Mouse (Mus musculus) MN1 (cell line): ENCODE measurements around the gene Cyp2d9.
"Not testable (repeated sequence)": the region's sequence is repeated elsewhere in the genome, so short reads cannot be mapped to it uniquely, and the experiment has no call there.

ENCODE experiments used
- DNase-seq: peaks from one replicate; pipeline ENCODE4 v3.0.0-alpha.2; 2016; ENCODE audit warnings: low spot score

Cyp2d9 gene

DNA sequence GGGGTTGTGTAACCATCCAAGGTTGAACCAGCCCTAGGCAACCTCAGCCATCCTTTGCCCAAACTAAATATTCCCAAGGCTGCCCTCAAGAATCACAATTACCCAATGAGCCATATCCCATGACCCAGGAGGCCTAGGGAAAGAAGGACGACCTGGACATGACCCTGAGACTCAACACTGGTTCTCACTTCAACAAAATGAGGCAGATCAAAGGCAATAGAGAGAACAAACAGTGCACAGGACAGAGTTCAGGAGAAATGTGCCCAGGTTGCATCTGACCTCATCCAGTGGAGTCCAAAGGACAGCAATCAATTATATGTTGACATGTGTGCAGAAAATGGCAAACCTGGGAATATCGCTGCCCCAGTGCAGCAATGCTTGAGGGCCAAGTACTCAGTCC lies 16.8 kb downstream of the Cyp2d9 start:
- DNase-seq: not testable (repeated sequence)

DNA sequence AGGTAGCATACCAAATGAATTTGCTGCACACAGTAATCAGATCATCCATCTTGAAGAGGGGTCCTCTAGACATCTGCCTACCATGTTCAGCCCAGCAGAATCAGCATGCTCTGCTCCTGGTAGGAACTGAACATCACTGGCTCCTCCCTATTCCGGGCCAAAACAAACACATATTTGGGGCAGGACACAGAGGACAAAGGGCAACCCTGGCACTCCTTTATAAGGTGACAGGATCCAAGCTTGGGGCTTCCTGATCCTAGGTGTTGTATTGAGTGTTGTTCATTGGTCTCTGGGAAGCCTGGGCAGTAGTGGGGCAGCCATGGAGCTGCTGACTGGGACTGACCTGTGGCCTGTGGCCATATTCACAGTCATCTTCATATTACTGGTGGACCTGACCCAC lies 18.9 kb downstream of the Cyp2d9 start:
- not testable (repeated sequence) for DNase-seq

GRCm38 (mm10) chr15:82453501-82453900 lies 20.3 kb downstream of the Cyp2d9 start:
- not testable (repeated sequence) for DNase-seq

DNA sequence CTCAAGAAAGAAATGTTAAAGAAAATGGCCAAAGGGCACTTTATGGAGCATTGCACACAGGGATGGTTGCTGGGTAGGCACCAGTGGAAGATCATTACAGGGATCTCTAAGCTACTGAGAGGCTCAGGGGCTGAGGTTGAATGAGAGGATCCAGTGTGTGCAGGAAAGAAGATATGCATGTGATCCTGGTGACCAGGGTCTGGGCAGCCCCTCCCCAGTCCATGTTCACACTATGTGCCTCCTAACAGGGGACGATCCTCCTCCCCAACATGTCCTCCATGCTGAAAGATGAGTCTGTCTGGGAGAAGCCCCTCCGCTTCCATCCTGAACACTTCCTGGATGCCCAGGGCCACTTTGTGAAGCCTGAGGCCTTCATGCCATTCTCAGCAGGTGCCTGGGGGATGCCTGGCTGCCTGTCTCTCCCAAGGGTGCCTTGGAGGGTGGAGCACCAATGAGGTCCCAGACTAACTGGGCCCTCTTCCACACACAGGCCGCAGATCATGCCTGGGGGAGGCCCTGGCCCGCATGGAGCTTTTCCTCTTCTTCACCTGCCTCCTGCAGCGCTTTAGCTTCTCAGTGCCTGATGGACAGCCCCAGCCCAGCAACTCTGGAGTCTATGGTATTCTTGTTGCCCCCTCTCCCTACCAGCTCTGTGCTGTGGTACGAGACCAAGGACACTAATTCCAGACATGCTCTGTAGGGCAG lies 23.0 kb downstream of the Cyp2d9 start:
- DNase-seq: not testable (repeated sequence)

GRCm38 (mm10) chr15:82457064-82458021 lies 24.1 kb downstream of the Cyp2d9 start:
- no peak for DNase-seq

DNA sequence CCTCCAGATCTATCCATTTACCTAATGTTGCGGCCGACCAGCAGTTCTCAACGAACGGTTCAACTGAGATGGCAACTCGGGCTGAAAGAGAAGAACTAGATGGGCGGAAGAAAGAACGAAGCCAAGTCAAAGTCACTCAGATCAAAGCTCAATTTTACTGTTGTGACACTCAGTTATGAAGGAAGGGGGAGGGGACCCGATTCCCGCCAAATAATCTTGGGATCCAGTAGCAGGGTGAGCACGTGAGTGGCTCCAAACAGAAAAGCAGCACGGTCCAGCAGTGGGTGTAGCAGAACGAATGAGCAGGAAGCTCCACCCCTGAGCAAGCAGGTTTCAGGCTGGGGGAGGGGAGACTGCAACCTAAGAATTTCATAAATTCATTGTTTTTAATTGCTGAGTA lies 26.0 kb downstream of the Cyp2d9 start:
- not testable (repeated sequence) for DNase-seq

DNA sequence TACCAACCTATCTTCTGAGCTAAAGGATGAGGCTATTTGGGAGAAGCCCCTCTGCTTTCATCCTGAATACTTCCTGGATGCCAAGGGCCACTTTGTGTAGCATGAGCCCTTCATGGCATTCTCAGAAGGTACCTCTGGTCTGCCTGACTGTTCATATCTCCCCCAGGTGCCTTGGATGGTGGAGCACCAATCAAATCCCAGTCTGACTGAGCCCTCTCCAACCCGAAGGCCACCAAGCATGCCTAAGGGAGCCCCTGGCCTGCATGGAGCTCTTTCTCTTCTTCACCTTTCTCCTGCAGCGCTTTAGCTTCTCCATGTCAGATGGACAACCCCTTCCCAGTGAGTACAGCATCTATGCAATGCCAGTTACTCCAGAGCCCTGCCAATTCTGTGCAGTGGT lies 31.5 kb downstream of the Cyp2d9 start:
- DNase-seq: no peak

GRCm38 (mm10) chr15:82494273-82494672 lies 61.0 kb downstream of the Cyp2d9 start:
- DNase-seq: not testable (repeated sequence)
